Mouse (Mus musculus) embryonic facial prominence, embryonic 10.5 days (tissue): ENCODE measurements around the gene Tunar. TPM values are rescaled to one million over a fixed set of nuclear protein-coding genes. Genes with fewer than 3 reads are reported as not detected.

Experiments used
- DNase-seq: peaks from one replicate; pipeline ENCODE4 v3.0.0-alpha.2; 2017; ENCODE audit warnings: low spot score
- H3K27ac ChIP-seq: fragments of 300-500 bp; sonication (generic); replicated peaks from 2 replicates; pipeline ENCODE4 v1.5.1; 2016; ENCODE audit warnings: mild to moderate bottlenecking
- H3K27me3 ChIP-seq: fragments of 300-500 bp; sonication (generic); replicated peaks from 2 replicates; pipeline ENCODE4 v1.6.1; 2016; ENCODE audit warnings: low read depth, mild to moderate bottlenecking; ENCODE audit not compliant: poor library complexity, severe bottlenecking
- H3K36me3 ChIP-seq: fragments of 300-500 bp; sonication (generic); replicated peaks from 2 replicates; pipeline ENCODE4 v1.6.1; 2016; ENCODE audit warnings: mild to moderate bottlenecking, moderate library complexity
- H3K4me1 ChIP-seq: fragments of 300-500 bp; sonication (generic); 2 replicates; pipeline ENCODE4 v1.6.1; 2016
- H3K4me3 ChIP-seq: fragments of 300-500 bp; sonication (generic); 2 replicates; pipeline ENCODE4 v1.5.1; 2016; ENCODE audit warnings: mild to moderate bottlenecking, moderate library complexity
- H3K9me3 ChIP-seq: fragments of 300-500 bp; sonication (generic); 2 replicates; pipeline ENCODE4 v1.6.1; 2016; ENCODE audit warnings: mild to moderate bottlenecking
- WGBS: fragments of 180-500 bp; shearing (Covaris S2); methylation state at CpG from one replicate; pipeline ENCODE4 v1.1.7; 2016; 5-methylcytosine and 5-hydroxymethylcytosine counted together
- polyA plus RNA-seq: library from polyadenylated mRNA; unstranded; fragments of >200 nt; fragmentation: Nextera tagmentation; extraction: Ambion mirVana; gene quantifications from 2 replicates; pipeline ENCODE4 v1.2.1, GENCODE M21; 2016

The Tunar gene
- polyA plus RNA-seq, 1 experiment from 2014 or later: 0.79 TPM

- H3K4me3 ChIP-seq: no peak overlapping the region
- no peaks in the 10 kb centered on the region for H3K36me3 ChIP-seq
- H3K9me3 ChIP-seq: no peaks in the 10 kb centered on the region
- 36% methylated on average over 6 of the region's 6 CpGs for WGBS
- peaks cover 19% of the 10 kb centered on the region for H3K4me1 ChIP-seq
- peak; percentile 32 for DNase-seq
- H3K27me3 ChIP-seq: no peaks in the 10 kb centered on the region
- no peak overlapping the region for H3K27ac ChIP-seq
These were observed 86.8 kb downstream of the Tunar start for GRCm38 (mm10) chr12:105420476-105420875.

DNA sequence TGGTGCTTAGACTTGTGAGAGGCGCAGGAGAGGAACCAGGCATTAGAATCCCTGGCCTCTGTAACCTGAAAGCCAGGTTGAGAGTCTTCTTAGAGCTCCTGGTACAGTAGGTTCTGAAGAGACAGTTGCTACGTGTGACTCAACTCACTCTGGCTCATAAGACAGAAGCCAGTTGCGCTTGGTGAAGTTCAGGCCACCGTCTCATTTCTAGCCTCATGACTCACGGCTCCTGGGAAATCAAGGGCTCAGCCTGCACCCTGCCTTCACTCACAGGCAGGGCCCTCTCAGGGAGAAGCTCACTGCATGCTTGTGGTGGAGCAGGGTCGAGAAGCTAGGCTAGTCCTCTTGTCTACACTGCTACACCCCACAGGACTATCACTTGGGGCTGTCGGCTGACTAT, 92.9 kb downstream of the Tunar start:
- 83% methylated on average over 7 of the region's 7 CpGs for WGBS
- H3K9me3 ChIP-seq: no peaks in the 10 kb centered on the region
- peaks cover 6% of the 10 kb centered on the region for H3K4me1 ChIP-seq
- no peak overlapping the region for H3K27ac ChIP-seq
- H3K27me3 ChIP-seq: no peaks in the 10 kb centered on the region
- H3K4me3 ChIP-seq: no peak overlapping the region
- no peaks in the 10 kb centered on the region for H3K36me3 ChIP-seq
- DNase-seq: no peak

GRCm38 (mm10) chr12:105427039-105427757, 93.5 kb downstream of the Tunar start:
- Histone ChIP-seq H3K27me3 (no peaks in the 10 kb centered on the region), H3K9me3 (no peaks in the 10 kb centered on the region), H3K4me3 (no peak overlapping the region), H3K36me3 (no peaks in the 10 kb centered on the region), H3K4me1 (peaks cover 4% of the 10 kb centered on the region; the same call in 1 of the 2 replicates), H3K27ac (no peak overlapping the region)
- WGBS: 39% methylated on average over 10 of the region's 10 CpGs
- peak; percentile 78 for DNase-seq

GRCm38 (mm10) chr12:105431872-105432271, 98.2 kb downstream of the Tunar start:
- no peak for DNase-seq
- no peaks in the 10 kb centered on the region for H3K27me3 ChIP-seq
- 60% methylated on average over 3 of the region's 3 CpGs for WGBS
- H3K36me3 ChIP-seq: no peaks in the 10 kb centered on the region
- H3K27ac ChIP-seq: no peak overlapping the region
- H3K4me1 ChIP-seq: peaks cover 4% of the 10 kb centered on the region; the same call in 1 of the 2 replicates
- H3K4me3 ChIP-seq: no peak overlapping the region
- no peaks in the 10 kb centered on the region for H3K9me3 ChIP-seq

GRCm38 (mm10) chr12:105432807-105433206, 99.1 kb downstream of the Tunar start:
- no peak overlapping the region for H3K4me3 ChIP-seq
- 77% methylated on average over 3 of the region's 3 CpGs for WGBS
- H3K4me1 ChIP-seq: no peaks in the 10 kb centered on the region
- no peak overlapping the region for H3K27ac ChIP-seq
- no peaks in the 10 kb centered on the region for H3K27me3 ChIP-seq
- no peak for DNase-seq
- H3K9me3 ChIP-seq: no peaks in the 10 kb centered on the region
- H3K36me3 ChIP-seq: no peaks in the 10 kb centered on the region

Other genes with a start within 250 kb of the Tunar start
- gene Tcl1b2, start 187.9 kb upstream of the Tunar start, polyA plus RNA-seq: not detected in 2 replicates
- gene Tcl1b1, start 174.2 kb upstream of the Tunar start, polyA plus RNA-seq: not detected in 2 replicates
- gene Tcl1b5, start 157.5 kb upstream of the Tunar start, polyA plus RNA-seq: not detected in 2 replicates
- gene Tcl1b3, start 142.8 kb upstream of the Tunar start, polyA plus RNA-seq: not detected in 2 replicates
- gene Tcl1b4, start 131.9 kb upstream of the Tunar start, polyA plus RNA-seq: not detected in 2 replicates
- gene Tcl1, start 111.1 kb upstream of the Tunar start, polyA plus RNA-seq: not detected in 2 replicates
- 2.3 and 2.7 TPM in 2 replicates for gene D430019H16Rik, start 120.0 kb downstream of the Tunar start, polyA plus RNA-seq
- gene Bdkrb2, start 229.4 kb downstream of the Tunar start, polyA plus RNA-seq: 0.53 and 0.82 TPM in 2 replicates